Mouse (Mus musculus) lung, embryonic 14.5 days (tissue): ENCODE results near the gene Zpr1. TPM values are rescaled to one million over a fixed set of nuclear protein-coding genes. Genes with fewer than 3 reads are reported as not detected.

Experiments
- ATAC-seq: fragments of 200-750 bp; cut with Nextera tagmentation; 2 replicates; pipeline ENCODE4 v1.8.0; 2017; ENCODE audit warnings: mild to moderate bottlenecking, moderate TSS enrichment, moderate library complexity; ENCODE audit not compliant: insufficient read depth
- DNase-seq: peaks from one replicate; pipeline ENCODE4 v3.0.0-alpha.2; 2015
- H3K27ac ChIP-seq: fragments of 300-500 bp; sonication (generic); 2 replicates; pipeline ENCODE4 v1.5.1; 2014; ENCODE audit warnings: low read depth, mild to moderate bottlenecking, moderate library complexity
- H3K27me3 ChIP-seq: fragments of 300-500 bp; sonication (generic); 2 replicates; pipeline ENCODE4 v1.6.1; 2014; ENCODE audit warnings: low read length, control low read depth; ENCODE audit not compliant: insufficient read depth
- H3K36me3 ChIP-seq: fragments of 300-500 bp; sonication (generic); 2 replicates; pipeline ENCODE4 v1.6.1; 2014; ENCODE audit warnings: control low read depth; ENCODE audit not compliant: insufficient read depth
- H3K4me1 ChIP-seq: fragments of 300-500 bp; sonication (generic); 2 replicates; pipeline ENCODE4 v1.6.1; 2014; ENCODE audit warnings: antibody characterized with exemption, control low read depth; ENCODE audit not compliant: insufficient read depth
- H3K4me2 ChIP-seq: fragments of 300-500 bp; sonication (generic); 2 replicates; pipeline ENCODE4 v1.6.1; 2014; ENCODE audit warnings: mild to moderate bottlenecking
- H3K4me3 ChIP-seq: fragments of 300-500 bp; sonication (generic); 2 replicates; pipeline ENCODE4 v1.5.1; 2014; ENCODE audit warnings: low read depth, low read length
- H3K9ac ChIP-seq: fragments of 300-500 bp; sonication (generic); 2 replicates; pipeline ENCODE4 v1.6.1; 2014
- H3K9me3 ChIP-seq: fragments of 300-500 bp; sonication (generic); 2 replicates; pipeline ENCODE4 v1.6.1; 2016; ENCODE audit warnings: low read depth, low read length, control low read depth
- CTCF ChIP-seq: IDR thresholded peaks from 2 replicates; pipeline ENCODE4 v1.5.1; 2016; ENCODE audit warnings: antibody characterized with exemption, low read depth
- WGBS: fragments of 180-500 bp; shearing (Covaris S2); extraction: QIAGEN DNeasy Blood & Tissue Kit; methylation state at CpG from one replicate; pipeline ENCODE4 v1.1.7; 2014; 5-methylcytosine and 5-hydroxymethylcytosine counted together
- polyA plus RNA-seq: library from polyadenylated mRNA; unstranded; fragments of >200 nt; fragmentation: Nextera tagmentation; extraction: Ambion mirVana; gene quantifications from 2 replicates; pipeline ENCODE4 v1.2.1, GENCODE M21; 2014

Gene Zpr1
- polyA plus RNA-seq, 1 experiment from 2014 or later, result 56.0 TPM

DNA sequence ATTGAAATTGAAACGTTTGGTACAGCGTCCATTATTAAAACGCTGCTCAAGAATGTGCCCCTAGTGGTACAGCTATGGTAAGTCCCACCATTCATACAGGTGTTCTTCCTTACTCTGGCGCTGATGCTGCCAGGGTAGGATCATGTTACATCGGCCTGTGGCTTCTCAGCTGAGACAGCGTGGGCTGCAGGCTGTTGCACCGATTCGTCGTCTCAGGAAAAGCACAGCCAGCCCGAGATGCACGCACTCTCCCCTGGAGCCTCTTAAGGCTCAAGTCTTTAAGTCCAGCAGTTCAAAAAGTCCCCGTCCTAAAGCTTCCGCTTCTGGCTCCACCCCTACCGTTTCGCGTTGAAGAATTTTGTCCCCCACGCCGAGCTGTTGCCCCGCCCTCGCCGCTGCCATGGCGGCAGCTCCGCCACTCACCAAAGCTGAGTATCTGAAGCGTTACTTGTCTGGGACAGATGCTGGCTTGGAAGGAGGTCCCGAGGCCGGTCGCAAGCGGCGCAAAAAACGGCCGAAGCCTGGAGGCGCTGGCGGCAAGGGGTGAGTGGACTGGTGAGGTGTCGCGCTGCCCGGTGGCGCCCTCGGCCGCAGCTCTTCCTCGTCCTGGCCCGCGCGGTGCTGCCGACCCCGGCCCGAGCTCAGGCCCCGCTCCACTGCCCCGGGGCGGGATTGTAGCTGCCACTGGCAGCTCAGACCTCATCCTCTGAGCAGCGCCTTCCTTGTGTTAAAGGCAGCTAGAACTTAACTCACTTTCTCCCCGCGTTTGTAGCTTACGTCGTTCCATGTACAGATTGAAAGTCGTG, 10.0 kb downstream of the Zpr1 start, which contains the start of gene Bud13:
Gene Bud13 (plus strand): TSS at position 378 of the 806 bp plus-strand sequence.
- Histone ChIP-seq H3K4me3 (peak within 1 kb of the TSS; percentile 95), H3K27ac (peak within 1 kb of the TSS; percentile 89), H3K4me2 (peak within 1 kb of the TSS; percentile 75), H3K9me3 (no peaks in the 10 kb centered on the region), H3K36me3 (peaks cover 57% of the 10 kb centered on the region), H3K9ac (peak within 1 kb of the TSS; percentile 87), H3K27me3 (no peaks in the 10 kb centered on the region), H3K4me1 (0 out of 2 replicates have a peak, but pooled peaks cover 4% of the 10 kb centered on the region)
- peak; percentile 84 for TF ChIP-seq CTCF
- ATAC-seq (peak; percentile 95), DNase-seq (peak; percentile 97)
- WGBS, result under 1% methylated on average over 55 of the region's 55 CpGs

- Histone ChIP-seq H3K9ac (no peak overlapping the region), H3K4me1 (no peaks in the 10 kb centered on the region), H3K27me3 (no peaks in the 10 kb centered on the region), H3K27ac (no peak overlapping the region), H3K4me2 (no peak overlapping the region), H3K36me3 (peaks cover 56% of the 10 kb centered on the region), H3K4me3 (no peak overlapping the region), H3K9me3 (no peaks in the 10 kb centered on the region)
- no peak for TF ChIP-seq CTCF
- DNase-seq, result no peak
- 69% methylated on average over 4 of the region's 4 CpGs for WGBS
- no peak for ATAC-seq
Measured at GRCm38 (mm10) chr9:46298381-46298780, 25.5 kb downstream of the Zpr1 start.

DNA sequence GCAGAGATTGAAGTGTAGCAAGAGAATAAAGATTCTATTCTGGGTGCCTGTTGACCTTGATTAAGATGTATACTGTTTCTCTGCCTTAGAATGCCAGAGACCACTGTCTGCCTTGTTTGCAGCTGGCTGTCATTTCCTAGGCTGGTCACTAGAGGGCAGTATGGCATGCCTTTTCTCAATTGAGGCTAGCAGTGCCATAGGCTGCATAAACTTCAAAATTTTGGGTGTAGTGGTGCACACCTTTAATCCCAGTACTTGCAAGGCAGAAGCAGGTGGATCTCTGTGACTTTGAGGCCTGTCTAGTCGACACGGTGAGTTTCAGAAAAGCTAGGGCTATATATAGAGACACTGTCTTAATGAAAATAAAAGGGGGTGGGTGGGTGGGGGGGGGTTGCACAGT, 29.3 kb downstream of the Zpr1 start:
- ATAC-seq (peak; percentile 14; the same call in 1 of the 2 replicates), DNase-seq (peak; percentile 83)
- WGBS, result 8% methylated on average over 2 of the region's 2 CpGs
- Histone ChIP-seq H3K4me1 (no peaks in the 10 kb centered on the region), H3K36me3 (peaks cover 27% of the 10 kb centered on the region), H3K9ac (no peak overlapping the region), H3K9me3 (no peaks in the 10 kb centered on the region), H3K4me3 (no peak overlapping the region), H3K27ac (no peak overlapping the region), H3K4me2 (no peak overlapping the region), H3K27me3 (no peaks in the 10 kb centered on the region)
- peak; percentile 94 for TF ChIP-seq CTCF

- Histone ChIP-seq H3K4me3 (no peak overlapping the region), H3K27me3 (no peaks in the 10 kb centered on the region), H3K4me1 (no peaks in the 10 kb centered on the region), H3K4me2 (no peak overlapping the region), H3K27ac (no peak overlapping the region), H3K9me3 (no peaks in the 10 kb centered on the region), H3K9ac (no peak overlapping the region), H3K36me3 (no peaks in the 10 kb centered on the region)
- peak; percentile 54 for TF ChIP-seq CTCF
- 9% methylated on average over 7 of the region's 7 CpGs for WGBS
- peak; percentile 26 for DNase-seq
- no peak for ATAC-seq
Measured at GRCm38 (mm10) chr9:46309121-46309520, 36.3 kb downstream of the Zpr1 start.

DNA sequence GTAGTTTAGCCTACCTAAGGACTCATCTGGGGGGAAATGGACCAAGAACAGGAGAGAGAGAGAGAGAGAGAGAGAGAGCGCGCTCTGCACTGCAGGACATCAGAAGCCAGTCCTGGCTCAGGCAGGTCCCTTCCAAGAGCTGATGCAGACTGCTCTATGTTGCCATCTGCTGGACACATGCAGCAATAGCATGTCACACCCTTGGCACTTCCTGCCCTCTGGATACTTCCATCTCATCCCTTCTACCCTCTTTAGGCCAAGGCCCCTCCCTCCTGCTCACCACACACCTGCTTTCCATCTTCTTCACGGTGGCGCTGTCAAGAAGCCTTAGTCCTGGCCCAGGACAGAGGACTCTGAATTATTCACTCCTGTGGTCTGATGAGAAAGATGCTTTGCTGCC, 41.6 kb downstream of the Zpr1 start:
- DNase-seq (peak; percentile 88), ATAC-seq (peak; percentile 73; the same call in 1 of the 2 replicates)
- Histone ChIP-seq H3K9ac (no peak overlapping the region), H3K4me1 (no peaks in the 10 kb centered on the region), H3K4me3 (no peak overlapping the region), H3K27me3 (no peaks in the 10 kb centered on the region), H3K27ac (no peak overlapping the region), H3K36me3 (no peaks in the 10 kb centered on the region), H3K4me2 (no peak overlapping the region), H3K9me3 (no peaks in the 10 kb centered on the region)
- peak; percentile 99 for TF ChIP-seq CTCF
- WGBS, result 4% methylated on average over 4 of the region's 4 CpGs

- Histone ChIP-seq H3K9ac (no peak overlapping the region), H3K27me3 (no peaks in the 10 kb centered on the region), H3K4me2 (no peak overlapping the region), H3K4me1 (no peaks in the 10 kb centered on the region), H3K36me3 (no peaks in the 10 kb centered on the region), H3K9me3 (no peaks in the 10 kb centered on the region), H3K27ac (no peak overlapping the region), H3K4me3 (no peak overlapping the region)
- DNase-seq (no peak), ATAC-seq (no peak)
- WGBS, result 32% methylated on average over 2 of the region's 2 CpGs
- no peak for TF ChIP-seq CTCF
Measured at GRCm38 (mm10) chr9:46314921-46315320, 42.1 kb downstream of the Zpr1 start.

- Histone ChIP-seq H3K4me3 (no peak overlapping the region), H3K4me1 (no peaks in the 10 kb centered on the region), H3K4me2 (no peak overlapping the region), H3K27ac (no peak overlapping the region), H3K9ac (no peak overlapping the region), H3K36me3 (no peaks in the 10 kb centered on the region), H3K9me3 (no peaks in the 10 kb centered on the region), H3K27me3 (no peaks in the 10 kb centered on the region)
- ATAC-seq (no peak), DNase-seq (no peak)
- 62% methylated on average over 11 of the region's 11 CpGs for WGBS
- no peak for TF ChIP-seq CTCF
Measured at GRCm38 (mm10) chr9:46315807-46316365, 43.0 kb downstream of the Zpr1 start.
